Mouse (Mus musculus): ENCODE results near the gene Commd3. TPM values are rescaled to one million over a fixed set of nuclear protein-coding genes. Genes with fewer than 3 reads are reported as not detected.

The Commd3 gene
- 141 TPM for polyA plus RNA-seq (2012; fragmentation: generic; extraction: Trizol)
- long read RNA-seq, experiment 1, transcript Commd3-201 (8 exons, 935 nt) = major isoform, 176 of 190 reads
- long read RNA-seq, experiment 1, partial matches to known transcripts = 2 of 190 reads
- long read RNA-seq, experiment 1, other reads (novel, unspliced or antisense) = 12 of 190 reads
- long read RNA-seq, experiment 2, transcript Commd3-201 (8 exons, 935 nt) = major isoform, 39 of 45 reads
- long read RNA-seq, experiment 2, partial matches to known transcripts = 1 of 45 reads
- long read RNA-seq, experiment 2, other reads (novel, unspliced or antisense) = 5 of 45 reads

- Histone ChIP-seq H3K4me3 (ENCODE audit: insufficient read depth, poor library complexity, severe bottlenecking) (peak within 1 kb of the TSS; percentile 76), H3K79me2 (ENCODE audit: control insufficient read depth, insufficient read depth) (peaks cover 23% of the 10 kb centered on the region), H3ac (ENCODE audit: control insufficient read depth, insufficient read length, low read depth) (peak within 1 kb of the TSS; percentile 93), H3K36me3 (ENCODE audit: control insufficient read depth, insufficient read depth) (peaks cover 7% of the 10 kb centered on the region), H3K27me3 (ENCODE audit: control insufficient read depth, insufficient read depth, insufficient read length) (no peaks in the 10 kb centered on the region), H3K79me3 (ENCODE audit: low read depth) (peaks cover 12% of the 10 kb centered on the region)
- TF ChIP-seq MAX (IDR thresholded peaks at IDR 0.05) (peak; percentile 79), MYOD1 (IDR thresholded peaks at IDR 0.05; ENCODE audit: control insufficient read depth, insufficient read length, low read depth) (no peak), USF1 (IDR thresholded peaks at IDR 0.05; ENCODE audit: low read depth) (peak; percentile 92)
Measured at GRCm38 (mm10) chr2:18672133-18672765, at the start of gene Commd3. Commd3 (plus strand) TSS chr2:18672384.

DNA sequence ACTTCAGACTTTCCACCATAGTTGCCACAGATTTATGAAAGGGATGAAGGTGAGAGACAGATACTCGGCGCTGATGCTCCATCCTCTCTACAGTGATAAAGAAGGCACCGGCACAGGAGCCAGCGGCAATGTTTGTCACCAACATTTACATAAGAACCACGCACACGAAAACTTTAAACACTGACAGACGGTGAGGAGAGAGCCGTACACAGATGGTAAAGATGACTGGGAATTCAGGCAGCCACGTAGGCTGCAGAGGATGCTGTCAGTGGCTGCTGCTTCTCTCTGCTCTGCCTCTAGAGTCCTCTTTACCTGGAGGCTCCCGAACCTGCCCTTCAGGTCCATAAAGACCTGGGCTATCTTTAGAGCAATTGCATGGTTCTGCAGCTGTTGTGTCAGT, 49.0 kb upstream of the Commd3 start:
- Histone ChIP-seq H3K36me3 (ENCODE audit: control insufficient read depth, insufficient read depth) (no peaks in the 10 kb centered on the region), H3K27me3 (ENCODE audit: control insufficient read depth, insufficient read depth, insufficient read length) (no peaks in the 10 kb centered on the region), H3ac (ENCODE audit: control insufficient read depth, insufficient read length, low read depth) (no peak overlapping the region), H3K79me3 (ENCODE audit: low read depth) (no peaks in the 10 kb centered on the region), H3K4me3 (ENCODE audit: insufficient read depth, poor library complexity, severe bottlenecking) (no peak overlapping the region), H3K79me2 (ENCODE audit: control insufficient read depth, insufficient read depth) (no peaks in the 10 kb centered on the region)
- TF ChIP-seq MYOG (IDR thresholded peaks at IDR 0.05; ENCODE audit: control insufficient read depth, extremely low read depth, insufficient read length) (no peak), FOSL1 (IDR thresholded peaks at IDR 0.05; ENCODE audit: insufficient read depth, low read length, poor library complexity, severe bottlenecking) (no peak), CEBPB (IDR thresholded peaks at IDR 0.05; ENCODE audit: low read depth) (no peak), CTCF (IDR thresholded peaks at IDR 0.05; ENCODE audit: control insufficient read depth, insufficient read depth, insufficient read length) (no peak), MYOD1 (IDR thresholded peaks at IDR 0.05; ENCODE audit: control insufficient read depth, insufficient read length, low read depth) (no peak), USF1 (IDR thresholded peaks at IDR 0.05; ENCODE audit: low read depth) (no peak), MAX (IDR thresholded peaks at IDR 0.05) (no peak)

DNA sequence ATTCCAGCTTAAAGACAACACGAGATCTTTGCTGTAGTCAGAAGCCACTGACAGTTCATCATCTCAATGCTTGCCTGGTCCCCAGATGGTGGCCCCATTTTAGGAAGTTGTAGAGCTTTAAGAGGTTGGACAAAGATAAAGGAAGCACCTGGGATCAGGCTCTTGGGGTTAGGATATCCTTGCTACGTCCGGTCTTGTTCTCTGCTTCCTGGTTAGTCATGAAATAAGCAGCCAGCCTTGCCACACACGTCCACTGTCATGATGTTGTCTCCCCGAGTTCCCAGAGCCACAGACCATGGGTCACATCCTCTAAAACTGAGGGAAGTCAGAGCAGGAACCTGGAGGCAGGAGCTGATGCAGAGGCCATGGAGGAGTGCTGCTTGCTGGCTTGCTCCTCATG, 41.6 kb upstream of the Commd3 start:
- TF ChIP-seq FOSL1 (IDR thresholded peaks at IDR 0.05; ENCODE audit: insufficient read depth, low read length, poor library complexity, severe bottlenecking) (no peak), USF1 (IDR thresholded peaks at IDR 0.05; ENCODE audit: low read depth) (no peak), MAX (IDR thresholded peaks at IDR 0.05) (no peak), MYOD1 (IDR thresholded peaks at IDR 0.05; ENCODE audit: control insufficient read depth, insufficient read length, low read depth) (no peak), MYOG (IDR thresholded peaks at IDR 0.05; ENCODE audit: control insufficient read depth, extremely low read depth, insufficient read length) (no peak), CTCF (IDR thresholded peaks at IDR 0.05; ENCODE audit: control insufficient read depth, insufficient read depth, insufficient read length) (no peak), CEBPB (IDR thresholded peaks at IDR 0.05; ENCODE audit: low read depth) (no peak)
- H3K36me3 ChIP-seq (ENCODE audit: control insufficient read depth, insufficient read depth) = no peaks in the 10 kb centered on the region
- no peaks in the 10 kb centered on the region for H3K79me2 ChIP-seq (ENCODE audit: control insufficient read depth, insufficient read depth)
- H3K27me3 ChIP-seq (ENCODE audit: control insufficient read depth, insufficient read depth, insufficient read length) = peaks cover 7% of the 10 kb centered on the region
- H3ac ChIP-seq (ENCODE audit: control insufficient read depth, insufficient read length, low read depth) = no peak overlapping the region
- no peak overlapping the region for H3K4me3 ChIP-seq (ENCODE audit: insufficient read depth, poor library complexity, severe bottlenecking)
- H3K79me3 ChIP-seq (ENCODE audit: low read depth) = no peaks in the 10 kb centered on the region

GRCm38 (mm10) chr2:18635052-18635451, 37.1 kb upstream of the Commd3 start:
- TF ChIP-seq FOSL1 (IDR thresholded peaks at IDR 0.05; ENCODE audit: insufficient read depth, low read length, poor library complexity, severe bottlenecking) = no peak
- TF ChIP-seq MYOD1 (IDR thresholded peaks at IDR 0.05; ENCODE audit: control insufficient read depth, insufficient read length, low read depth) = no peak
- TF ChIP-seq MYOG (IDR thresholded peaks at IDR 0.05; ENCODE audit: control insufficient read depth, extremely low read depth, insufficient read length) = no peak
- no peak for TF ChIP-seq CEBPB (IDR thresholded peaks at IDR 0.05; ENCODE audit: low read depth)
- no peak for TF ChIP-seq MAX (IDR thresholded peaks at IDR 0.05)
- TF ChIP-seq CTCF (IDR thresholded peaks at IDR 0.05; ENCODE audit: control insufficient read depth, insufficient read depth, insufficient read length) = no peak
- no peak for TF ChIP-seq USF1 (IDR thresholded peaks at IDR 0.05; ENCODE audit: low read depth)
- Histone ChIP-seq H3K36me3 (ENCODE audit: control insufficient read depth, insufficient read depth) (no peaks in the 10 kb centered on the region), H3K79me2 (ENCODE audit: control insufficient read depth, insufficient read depth) (no peaks in the 10 kb centered on the region), H3K79me3 (ENCODE audit: low read depth) (no peaks in the 10 kb centered on the region), H3K27me3 (ENCODE audit: control insufficient read depth, insufficient read depth, insufficient read length) (peaks cover 7% of the 10 kb centered on the region), H3ac (ENCODE audit: control insufficient read depth, insufficient read length, low read depth) (no peak overlapping the region), H3K4me3 (ENCODE audit: insufficient read depth, poor library complexity, severe bottlenecking) (no peak overlapping the region)

GRCm38 (mm10) chr2:18648563-18648962, 23.6 kb upstream of the Commd3 start:
- no peaks in the 10 kb centered on the region for H3K36me3 ChIP-seq (ENCODE audit: control insufficient read depth, insufficient read depth)
- H3K79me3 ChIP-seq (ENCODE audit: low read depth) = no peaks in the 10 kb centered on the region
- H3K27me3 ChIP-seq (ENCODE audit: control insufficient read depth, insufficient read depth, insufficient read length) = peaks cover 7% of the 10 kb centered on the region
- H3K4me3 ChIP-seq (ENCODE audit: insufficient read depth, poor library complexity, severe bottlenecking) = no peak overlapping the region
- TF ChIP-seq MYOD1 (IDR thresholded peaks at IDR 0.05; ENCODE audit: control insufficient read depth, insufficient read length, low read depth) = no peak
- no peaks in the 10 kb centered on the region for H3K79me2 ChIP-seq (ENCODE audit: control insufficient read depth, insufficient read depth)
- no peak overlapping the region for H3ac ChIP-seq (ENCODE audit: control insufficient read depth, insufficient read length, low read depth)

- no peaks in the 10 kb centered on the region for H3K27me3 ChIP-seq (ENCODE audit: control insufficient read depth, insufficient read depth, insufficient read length)
- no peaks in the 10 kb centered on the region for H3K36me3 ChIP-seq (ENCODE audit: control insufficient read depth, insufficient read depth)
- H3K79me3 ChIP-seq (ENCODE audit: low read depth) = no peaks in the 10 kb centered on the region
- H3ac ChIP-seq (ENCODE audit: control insufficient read depth, insufficient read length, low read depth) = no peak overlapping the region
- no peak overlapping the region for H3K4me3 ChIP-seq (ENCODE audit: insufficient read depth, poor library complexity, severe bottlenecking)
- no peaks in the 10 kb centered on the region for H3K79me2 ChIP-seq (ENCODE audit: control insufficient read depth, insufficient read depth)
- TF ChIP-seq MYOD1 (IDR thresholded peaks at IDR 0.05; ENCODE audit: control insufficient read depth, insufficient read length, low read depth) = no peak
- TF ChIP-seq FOSL1 (IDR thresholded peaks at IDR 0.05; ENCODE audit: insufficient read depth, low read length, poor library complexity, severe bottlenecking) = no peak
- TF ChIP-seq CTCF (IDR thresholded peaks at IDR 0.05; ENCODE audit: control insufficient read depth, insufficient read depth, insufficient read length) = no peak
- no peak for TF ChIP-seq MYOG (IDR thresholded peaks at IDR 0.05; ENCODE audit: control insufficient read depth, extremely low read depth, insufficient read length)
Measured at GRCm38 (mm10) chr2:18654821-18655220, 17.4 kb upstream of the Commd3 start.

All from C2C12 (cell line).